In the genomic region with DNA sequence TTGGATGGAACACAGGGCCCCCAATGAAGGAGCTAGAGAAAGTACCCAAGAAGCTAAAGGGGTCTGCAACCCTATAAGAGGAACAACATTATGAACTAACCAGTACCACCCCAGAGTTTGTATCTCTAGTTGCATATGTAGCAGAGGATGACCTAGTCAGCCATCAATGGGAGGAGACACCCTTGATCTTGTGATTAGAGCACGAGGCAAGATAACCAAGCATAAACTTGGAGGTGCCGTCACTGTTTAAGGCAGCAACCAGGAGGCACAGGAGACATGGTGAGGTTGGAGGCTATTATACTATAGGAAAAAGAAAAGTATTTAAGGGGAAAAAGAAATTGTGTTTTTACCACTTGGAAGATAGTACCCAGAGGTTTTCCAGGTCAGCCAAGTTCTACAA, we compare ENCODE assay signal across 17 mouse cellular contexts.
"Had no signal": no experiment of that assay in that cellular context is flagged by ENCODE, and none has a peak within 500 bp of the region (broad histone marks: within the 10 kb centered on the region; RNA-seq: fewer than 3 reads in every experiment).

No protein-coding gene starts in this region.

- H3K27me3 ChIP-seq: lung, embryonic 15.5 days; megakaryocyte, embryonic 14.5 days; midbrain, embryonic 13.5 days; midbrain, embryonic 15.5 days; neural tube, embryonic 12.5 days; stomach, embryonic 15.5 days had no signal

- H3K4me1 ChIP-seq: lung, embryonic 15.5 days; megakaryocyte, embryonic 14.5 days; neural tube, embryonic 12.5 days; stomach, embryonic 15.5 days had no signal

- ATAC-seq: lung, postnatal 0 days; midbrain, embryonic 13.5 days; midbrain, embryonic 15.5 days had no signal

- H3K9ac ChIP-seq: lung, embryonic 15.5 days; midbrain, embryonic 13.5 days; midbrain, embryonic 15.5 days; neural tube, embryonic 12.5 days; stomach, embryonic 15.5 days had no signal

- H3K27ac ChIP-seq: lung, embryonic 15.5 days; macrophage; midbrain, embryonic 13.5 days; midbrain, embryonic 15.5 days; neural tube, embryonic 12.5 days; stomach, embryonic 15.5 days; stomach, postnatal 0 days had no signal

- DNase-seq: lung, adult 2 months; lung, postnatal 14 days; lung, postnatal 36 days; right cerebral cortex, postnatal 14 days; thymus, adult 2 months; thymus, postnatal 25 days; thymus, postnatal 4 days had no signal

- H3K9me3 ChIP-seq: lung, embryonic 15.5 days; megakaryocyte, embryonic 14.5 days; midbrain, embryonic 13.5 days; midbrain, embryonic 15.5 days; neural tube, embryonic 12.5 days; stomach, embryonic 15.5 days had no signal

- H3K4me3 ChIP-seq: lung, embryonic 15.5 days; megakaryocyte, embryonic 14.5 days; midbrain, embryonic 13.5 days; midbrain, embryonic 15.5 days; neural tube, embryonic 12.5 days; stomach, embryonic 15.5 days had no signal

- H3K4me2 ChIP-seq: lung, embryonic 15.5 days; midbrain, embryonic 11.5 days; midbrain, embryonic 13.5 days; midbrain, embryonic 15.5 days; neural tube, embryonic 12.5 days; stomach, embryonic 15.5 days had no signal
